Mouse (Mus musculus) liver, embryonic 14.5 days (tissue): ENCODE results near the gene Siah1b. TPM values are rescaled to one million over a fixed set of nuclear protein-coding genes. Genes with fewer than 3 reads are reported as not detected.

Experiments used
- ATAC-seq: fragments of 200-750 bp; cut with Nextera tagmentation; 2 replicates; pipeline ENCODE4 v1.8.0; 2017; ENCODE audit warnings: moderate number of reproducible peaks, mild to moderate bottlenecking, moderate library complexity; ENCODE audit not compliant: insufficient read depth
- DNase-seq, 3 experiments: peaks; one replicate each; pipeline ENCODE4 v3.0.0-alpha.2; 2012 to 2013; ENCODE audit warnings: low read depth in 3 of 3, low spot score in 3 of 3
- H3K27ac ChIP-seq: fragments of 300-500 bp; sonication (generic); 2 replicates; pipeline ENCODE4 v1.5.1; 2014; ENCODE audit warnings: moderate library complexity, mild to moderate bottlenecking, control low read depth, inconsistent platforms
- H3K27me3 ChIP-seq: fragments of 300-500 bp; sonication (generic); 2 replicates; pipeline ENCODE4 v1.6.1; 2014; ENCODE audit warnings: mild to moderate bottlenecking, low read length, moderate library complexity; ENCODE audit not compliant: control insufficient read depth, insufficient read depth
- H3K36me3 ChIP-seq: fragments of 300-500 bp; sonication (generic); replicated peaks from 2 replicates; pipeline ENCODE4 v1.6.1; 2014; ENCODE audit warnings: low read depth; ENCODE audit not compliant: control insufficient read depth, insufficient read depth
- H3K4me1 ChIP-seq, 2 experiments: fragments of 200-500 bp in 1 of 2; fragments of 300-500 bp in 1 of 2; sonication (generic) in 1 of 2; replicated peaks; 2 replicates each; pipeline ENCODE4 v1.6.1; 2012 to 2014; ENCODE audit warnings: antibody characterized with exemption in 1 of 2, inconsistent platforms in 1 of 2, low read length in 1 of 2; ENCODE audit not compliant: control insufficient read depth in 2 of 2, insufficient read depth in 2 of 2
- H3K4me2 ChIP-seq: fragments of 300-500 bp; sonication (generic); 2 replicates; pipeline ENCODE4 v1.6.1; 2014; ENCODE audit warnings: low read depth, mild to moderate bottlenecking, control low read depth, moderate library complexity
- H3K4me3 ChIP-seq, 2 experiments: fragments of 200-500 bp in 1 of 2; fragments of 300-500 bp in 1 of 2; sonication (generic) in 1 of 2; 2 replicates each; pipeline ENCODE4 v1.5.1; 2012 to 2014; ENCODE audit warnings: low read depth in 2 of 2, low read length in 2 of 2, mild to moderate bottlenecking in 2 of 2, control low read depth in 1 of 2, inconsistent platforms in 1 of 2, moderate library complexity in 1 of 2; ENCODE audit not compliant: insufficient read depth in 1 of 2
- H3K9ac ChIP-seq: fragments of 300-500 bp; sonication (generic); replicated peaks from 2 replicates; pipeline ENCODE4 v1.6.1; 2014; ENCODE audit warnings: mild to moderate bottlenecking, control low read depth, moderate library complexity
- H3K9me3 ChIP-seq: fragments of 300-500 bp; sonication (generic); 2 replicates; pipeline ENCODE4 v1.6.1; 2016; ENCODE audit warnings: low read length, mixed read lengths; ENCODE audit not compliant: control insufficient read depth
- CTCF ChIP-seq: IDR thresholded peaks from 2 replicates; pipeline ENCODE4 v1.5.1; 2016; ENCODE audit warnings: antibody characterized with exemption, low read depth, control low read depth
- EP300 ChIP-seq: IDR thresholded peaks from 2 replicates; pipeline ENCODE4 v1.6.1; 2016; ENCODE audit warnings: antibody characterized with exemption, low read depth
- WGBS: fragments of 180-500 bp; shearing (Covaris S2); extraction: QIAGEN DNeasy Blood & Tissue Kit; methylation state at CpG from one replicate; pipeline ENCODE4 v1.1.7; 2014; ENCODE audit not compliant: insufficient replicate concordance; 5-methylcytosine and 5-hydroxymethylcytosine counted together
- polyA plus RNA-seq, 2 experiments: library from polyadenylated mRNA; depleted of rRNA in 1 of 2; stranded (reverse) in 1 of 2; unstranded in 1 of 2; fragments of >200 nt; fragmentation: Nextera tagmentation in 1 of 2; extraction: Ambion mirVana in 1 of 2; gene quantifications; 2 replicates each; pipeline versions ENCODE4 v1.2.1 to v1.2.3; 2012 to 2014

Gene Siah1b
- polyA plus RNA-seq, 2 experiments, result 11.7 to 15.5 TPM

GRCm38 (mm10) chrX:164102198-164102597 is 25.9 kb upstream of the Siah1b start:
- no peak for ATAC-seq
- H3K36me3 ChIP-seq, result no peaks in the 10 kb centered on the region
- H3K27ac ChIP-seq, result no peak overlapping the region
- no peaks in the 10 kb centered on the region for H3K4me1 ChIP-seq
- no peak for DNase-seq
- H3K9me3 ChIP-seq, result no peaks in the 10 kb centered on the region
- TF ChIP-seq EP300, result no peak
- TF ChIP-seq CTCF, result no peak
- H3K27me3 ChIP-seq, result no peaks in the 10 kb centered on the region
- no peak overlapping the region for H3K4me2 ChIP-seq
- 66% methylated on average over 7 of the region's 7 CpGs for WGBS
- H3K9ac ChIP-seq, result no peak overlapping the region
- no peak overlapping the region for H3K4me3 ChIP-seq

GRCm38 (mm10) chrX:164101483-164101882 is 25.2 kb upstream of the Siah1b start:
- H3K27ac ChIP-seq, result no peak overlapping the region
- no peaks in the 10 kb centered on the region for H3K27me3 ChIP-seq
- H3K36me3 ChIP-seq, result no peaks in the 10 kb centered on the region
- no peaks in the 10 kb centered on the region for H3K4me1 ChIP-seq
- no peak overlapping the region for H3K9ac ChIP-seq
- no peaks in the 10 kb centered on the region for H3K9me3 ChIP-seq
- TF ChIP-seq CTCF (no peak), EP300 (no peak)
- DNase-seq (no peak), ATAC-seq (no peak)
- H3K4me3 ChIP-seq, result no peak overlapping the region
- no peak overlapping the region for H3K4me2 ChIP-seq

GRCm38 (mm10) chrX:164095838-164096237 is 19.5 kb upstream of the Siah1b start:
- peak; percentile 61 for ATAC-seq
- DNase-seq, result peak in 1 of 3 experiments; percentile 52
- H3K36me3 ChIP-seq, result no peaks in the 10 kb centered on the region

GRCm38 (mm10) chrX:164093435-164093834 is 17.1 kb upstream of the Siah1b start:
- DNase-seq, result peak in 2 of 3 experiments; percentile 12 to 63
- TF ChIP-seq EP300 (peak; percentile 52; the same call in 1 of the 2 replicates), CTCF (no peak)
- Histone ChIP-seq H3K36me3 (no peaks in the 10 kb centered on the region), H3K27me3 (no peaks in the 10 kb centered on the region), H3K9me3 (no peaks in the 10 kb centered on the region), H3K27ac (peak overlapping the region; percentile 34; the same call in 1 of the 2 replicates), H3K4me2 (peak overlapping the region; percentile 38), H3K4me1 (peaks cover 2 to 37% of the 10 kb centered on the region in 2 experiments), H3K4me3 (no peak overlapping the region), H3K9ac (no peak overlapping the region)
- WGBS, result 31% methylated on average over 5 of the region's 5 CpGs
- peak; percentile 68 for ATAC-seq

More at GRCm38 (mm10) chrX:164095838-164096237, 19.5 kb upstream of the Siah1b start:
- H3K4me2 ChIP-seq, result no peak overlapping the region
- H3K27ac ChIP-seq, result no peak overlapping the region
- no peak overlapping the region for H3K9ac ChIP-seq
- H3K4me1 ChIP-seq, result peaks cover 2 to 34% of the 10 kb centered on the region in 2 experiments
- no peaks in the 10 kb centered on the region for H3K27me3 ChIP-seq
- TF ChIP-seq EP300, result peak; percentile 39; the same call in 1 of the 2 replicates
- TF ChIP-seq CTCF, result no peak
- H3K9me3 ChIP-seq, result no peaks in the 10 kb centered on the region
- WGBS, result 25% methylated on average over 2 of the region's 2 CpGs
- no peak overlapping the region for H3K4me3 ChIP-seq

GRCm38 (mm10) chrX:164092300-164093169 is 16.2 kb upstream of the Siah1b start:
- Histone ChIP-seq H3K27me3 (no peaks in the 10 kb centered on the region), H3K36me3 (no peaks in the 10 kb centered on the region), H3K9me3 (no peaks in the 10 kb centered on the region), H3K4me1 (peaks cover 2 to 41% of the 10 kb centered on the region in 2 experiments), H3K4me3 (no peak overlapping the region), H3K4me2 (no peak overlapping the region; the same call in 1 of the 2 replicates), H3K27ac (no peak overlapping the region), H3K9ac (no peak overlapping the region)
- ATAC-seq (no peak), DNase-seq (no peak)
- no peak for TF ChIP-seq EP300
- WGBS, result 31% methylated on average over 7 of the region's 7 CpGs
